Mouse (Mus musculus) testis, adult 2 months (tissue): ENCODE results near the gene Ghrl.

ENCODE experiments used
- CTCF ChIP-seq: fragments of 200-500 bp; IDR thresholded peaks from 2 replicates; pipeline ENCODE4 v1.5.1; 2012; ENCODE audit warnings: low read depth, mild to moderate bottlenecking, inconsistent platforms, low read length, moderate library complexity; ENCODE audit not compliant: control insufficient read depth, insufficient read depth, insufficient replicate concordance
- POLR2A ChIP-seq: fragments of 200-500 bp; IDR thresholded peaks from 2 replicates; pipeline ENCODE4 v1.6.1; 2012; ENCODE audit warnings: low read depth, mild to moderate bottlenecking, inconsistent platforms, low read length, moderate library complexity; ENCODE audit not compliant: control insufficient read depth

DNA sequence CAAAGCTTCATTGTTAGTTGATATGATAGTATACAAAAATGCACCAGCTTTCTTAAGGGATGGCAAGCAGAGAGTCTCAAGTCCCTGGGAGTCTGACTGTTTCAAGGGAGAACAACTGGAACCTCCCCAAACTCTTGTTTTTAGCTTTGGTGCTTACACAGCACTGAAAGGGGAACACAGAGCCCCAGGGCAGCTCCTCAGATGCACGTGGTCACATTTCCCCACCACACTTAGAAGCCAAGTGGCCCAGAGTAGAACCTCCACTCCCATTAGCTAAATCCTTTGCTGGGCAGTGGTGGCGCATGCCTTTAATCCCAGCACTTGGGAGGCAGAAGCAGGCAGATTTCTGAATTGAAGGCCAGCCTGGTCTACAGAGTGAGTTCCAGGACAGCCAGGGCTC lies 21.7 kb upstream of the Ghrl start:
- no peak for TF ChIP-seq POLR2A
- no peak for TF ChIP-seq CTCF
